Mouse (Mus musculus): ENCODE data around the gene Gm17018. TPM values are rescaled to one million over a fixed set of nuclear protein-coding genes. Genes with fewer than 3 reads are reported as not detected.
A peak's percentile ranks its signal among the peaks of the same experiment; 100 is the strongest.

Gm17018 gene
- polyA plus RNA-seq (2014; fragmentation: Nextera tagmentation; extraction: Ambion mirVana): 62.7 and 63.4 TPM in 2 replicates

DNA sequence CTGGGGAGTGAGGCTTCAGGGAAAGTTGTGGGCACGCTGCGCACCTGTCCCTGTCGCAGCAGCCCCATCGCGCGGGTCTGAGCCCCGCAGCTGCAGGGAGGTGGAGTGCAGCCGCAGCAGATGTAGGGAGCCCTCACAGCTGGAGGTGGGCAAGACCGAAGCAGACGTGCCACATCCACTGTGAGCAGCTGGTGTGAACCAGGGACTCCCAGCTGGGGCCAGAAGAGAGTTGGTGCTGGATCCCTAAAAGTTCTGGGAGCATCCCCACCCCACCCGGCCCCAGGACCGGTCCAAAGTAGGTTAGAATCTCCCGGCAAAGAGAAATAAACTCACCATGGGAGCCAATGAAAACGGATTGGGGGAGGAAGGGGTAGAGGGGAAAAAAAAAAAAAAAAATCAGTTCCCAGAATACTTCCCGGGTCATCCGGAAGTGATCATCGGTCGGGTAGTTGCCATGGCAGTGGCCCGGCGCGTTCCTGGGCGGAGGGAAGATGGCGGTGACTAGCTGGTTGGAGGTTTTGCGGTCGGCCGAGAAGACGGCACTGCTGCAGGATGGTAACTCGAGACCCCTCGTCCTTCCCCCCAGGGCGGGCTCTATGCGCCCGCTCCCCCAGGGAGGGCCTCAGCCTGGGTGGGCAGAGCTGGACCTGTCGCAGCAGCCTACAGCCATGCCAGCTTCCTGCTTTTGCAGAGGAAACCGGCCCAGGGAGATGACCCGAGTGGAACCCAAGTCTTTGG lies at the start of gene Gm17018, which contains the start of gene Poll:
TSS of gene Gm17018 (plus strand) at position 463 of the 738 bp plus-strand sequence.
TSS of gene Poll (minus strand) at position 379 of the 738 bp plus-strand sequence.
- peak within 1 kb of the TSS; percentile 63 for H3K4me3 ChIP-seq (ENCODE audit: low read depth, low read length)
- ATAC-seq (ENCODE audit: low FRiP score) (peak; percentile 74), DNase-seq (ENCODE audit: low spot score) (peak; percentile 87)
- peak within 1 kb of the TSS; percentile 80 for H3K9ac ChIP-seq (ENCODE audit: low read depth, low read length)
- no peaks in the 10 kb centered on the region for H3K27me3 ChIP-seq (ENCODE audit: control insufficient read depth, insufficient read depth, low read length)
- H3K4me2 ChIP-seq (replicated peaks; ENCODE audit: low read depth, low read length): peak within 1 kb of the TSS; percentile 94
- no peaks in the 10 kb centered on the region for H3K9me3 ChIP-seq (ENCODE audit: control insufficient read depth, low read length)
- no peaks in the 10 kb centered on the region for H3K4me1 ChIP-seq (replicated peaks; ENCODE audit: control insufficient read depth, insufficient read depth, low read length)
- WGBS: under 1% methylated on average over 34 of the region's 35 CpGs
- H3K27ac ChIP-seq (ENCODE audit: low read depth, low read length): peak within 1 kb of the TSS; percentile 37
- H3K36me3 ChIP-seq (ENCODE audit: control insufficient read depth, insufficient read depth, low read length): no peaks in the 10 kb centered on the region

DNA sequence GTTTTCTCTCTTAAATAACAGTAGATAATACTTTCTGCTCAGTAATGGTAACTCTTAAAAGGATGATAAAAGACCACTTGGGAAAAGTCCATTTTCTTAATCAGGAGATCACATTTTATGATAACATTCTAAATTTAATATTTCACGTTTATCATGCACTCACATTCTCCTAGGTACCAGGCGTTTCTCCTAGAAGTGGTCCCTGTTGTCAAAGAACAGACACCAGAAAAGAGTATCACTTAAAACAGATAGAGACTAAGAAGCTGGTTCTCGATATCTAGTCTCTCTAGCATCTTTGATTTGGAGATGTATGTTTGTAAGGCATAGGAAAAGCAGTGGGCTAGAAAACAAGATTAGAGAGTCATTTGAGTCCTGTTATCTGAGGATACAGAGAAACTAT lies 49.7 kb upstream of the Gm17018 start:
- DNase-seq (ENCODE audit: low spot score) (no peak), ATAC-seq (ENCODE audit: low FRiP score) (no peak)
- 85% methylated on average over 3 of the region's 3 CpGs for WGBS
- H3K36me3 ChIP-seq (ENCODE audit: control insufficient read depth, insufficient read depth, low read length): no peaks in the 10 kb centered on the region; the same call in 1 of the 2 replicates
- no peaks in the 10 kb centered on the region for H3K9me3 ChIP-seq (ENCODE audit: control insufficient read depth, low read length)
- no peaks in the 10 kb centered on the region for H3K27me3 ChIP-seq (ENCODE audit: control insufficient read depth, insufficient read depth, low read length)
- H3K4me3 ChIP-seq (ENCODE audit: low read depth, low read length): no peak overlapping the region
- no peak overlapping the region for H3K4me2 ChIP-seq (replicated peaks; ENCODE audit: low read depth, low read length)
- H3K4me1 ChIP-seq (replicated peaks; ENCODE audit: control insufficient read depth, insufficient read depth, low read length): no peaks in the 10 kb centered on the region
- H3K27ac ChIP-seq (ENCODE audit: low read depth, low read length): no peak overlapping the region
- no peak overlapping the region for H3K9ac ChIP-seq (ENCODE audit: low read depth, low read length)

DNA sequence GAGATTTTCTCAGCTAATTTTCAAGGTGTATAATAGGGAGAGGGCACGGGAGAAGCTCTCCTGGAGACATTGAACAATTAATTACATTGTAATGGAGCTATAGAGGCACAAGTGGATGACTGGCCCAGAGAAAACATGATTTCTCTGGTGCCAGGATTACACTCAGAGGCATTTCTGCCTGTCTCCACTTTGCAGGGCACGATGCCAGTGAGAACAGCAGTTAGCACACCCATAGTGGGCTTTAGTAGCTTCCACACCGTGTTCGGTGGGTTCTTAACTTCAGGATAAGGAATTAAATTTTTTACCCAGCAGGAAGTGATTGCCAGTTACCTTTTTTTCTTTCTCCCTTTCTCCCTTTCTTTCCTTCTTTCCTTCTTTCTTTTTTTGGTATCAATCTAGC lies 49.0 kb upstream of the Gm17018 start:
- 87% methylated on average over 4 of the region's 4 CpGs for WGBS
- ATAC-seq (ENCODE audit: low FRiP score): no peak

DNA sequence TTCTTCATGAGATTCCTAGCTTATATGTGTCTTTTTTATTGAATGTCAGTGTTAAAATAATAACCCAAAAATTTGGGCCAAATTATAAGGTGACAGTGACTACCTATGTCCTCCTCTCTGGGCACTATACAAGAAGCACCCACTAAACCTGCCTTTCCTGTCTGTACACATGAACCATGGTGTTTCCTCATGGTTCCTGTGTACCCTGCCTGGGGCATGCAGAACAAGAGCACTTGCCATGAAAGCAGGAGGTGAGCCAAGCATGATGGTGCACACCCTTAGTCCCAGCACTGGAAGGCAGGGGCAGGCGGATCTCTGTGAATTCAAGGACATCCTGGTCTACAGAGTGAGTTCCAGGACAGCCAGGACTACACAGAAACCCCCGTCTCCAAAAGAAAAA lies 45.1 kb upstream of the Gm17018 start:
- 79% methylated on average over 2 of the region's 2 CpGs for WGBS
- H3K36me3 ChIP-seq (ENCODE audit: control insufficient read depth, insufficient read depth, low read length): no peaks in the 10 kb centered on the region; the same call in 1 of the 2 replicates

More for the DNA sequence above, 49.0 kb upstream of the Gm17018 start:
- Histone ChIP-seq H3K9me3 (ENCODE audit: control insufficient read depth, low read length) (no peaks in the 10 kb centered on the region), H3K27me3 (ENCODE audit: control insufficient read depth, insufficient read depth, low read length) (no peaks in the 10 kb centered on the region), H3K4me2 (replicated peaks; ENCODE audit: low read depth, low read length) (no peak overlapping the region), H3K36me3 (ENCODE audit: control insufficient read depth, insufficient read depth, low read length) (no peaks in the 10 kb centered on the region; the same call in 1 of the 2 replicates), H3K4me1 (replicated peaks; ENCODE audit: control insufficient read depth, insufficient read depth, low read length) (no peaks in the 10 kb centered on the region), H3K27ac (ENCODE audit: low read depth, low read length) (no peak overlapping the region), H3K9ac (ENCODE audit: low read depth, low read length) (no peak overlapping the region), H3K4me3 (ENCODE audit: low read depth, low read length) (no peak overlapping the region)
- DNase-seq (ENCODE audit: low spot score): no peak

DNA sequence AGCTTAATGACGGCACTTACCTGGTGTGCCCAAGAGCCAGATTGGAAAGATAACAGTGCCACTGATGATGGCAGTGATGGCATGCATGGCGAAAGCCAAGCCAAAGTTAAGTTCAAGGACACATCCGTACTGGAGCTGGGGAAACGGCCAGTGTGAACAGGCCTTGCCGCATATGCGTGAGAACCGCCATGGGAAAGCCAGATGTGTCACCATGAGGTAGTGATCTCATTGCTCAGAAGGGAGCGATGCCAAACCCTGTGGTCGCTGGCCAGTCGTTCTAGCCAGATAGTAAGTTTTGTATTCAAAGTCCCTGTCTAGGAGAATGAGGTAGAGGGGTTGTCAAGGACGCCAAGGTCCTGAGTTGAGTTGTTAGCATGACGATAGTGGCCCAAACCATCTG lies 44.2 kb upstream of the Gm17018 start:
- Histone ChIP-seq H3K36me3 (ENCODE audit: control insufficient read depth, insufficient read depth, low read length) (no peaks in the 10 kb centered on the region; the same call in 1 of the 2 replicates), H3K9me3 (ENCODE audit: control insufficient read depth, low read length) (no peaks in the 10 kb centered on the region), H3K27ac (ENCODE audit: low read depth, low read length) (no peak overlapping the region), H3K9ac (ENCODE audit: low read depth, low read length) (no peak overlapping the region), H3K4me1 (replicated peaks; ENCODE audit: control insufficient read depth, insufficient read depth, low read length) (no peaks in the 10 kb centered on the region), H3K4me2 (replicated peaks; ENCODE audit: low read depth, low read length) (no peak overlapping the region), H3K4me3 (ENCODE audit: low read depth, low read length) (no peak overlapping the region), H3K27me3 (ENCODE audit: control insufficient read depth, insufficient read depth, low read length) (no peaks in the 10 kb centered on the region)
- 96% methylated on average over 12 of the region's 12 CpGs for whole genome bisulfite sequencing
- DNase-seq (ENCODE audit: low spot score) (no peak), ATAC-seq (ENCODE audit: low FRiP score) (no peak)

More for the DNA sequence above, 45.1 kb upstream of the Gm17018 start:
- no peak for ATAC-seq (ENCODE audit: low FRiP score)
- Histone ChIP-seq H3K4me1 (replicated peaks; ENCODE audit: control insufficient read depth, insufficient read depth, low read length) (no peaks in the 10 kb centered on the region), H3K27me3 (ENCODE audit: control insufficient read depth, insufficient read depth, low read length) (no peaks in the 10 kb centered on the region), H3K4me3 (ENCODE audit: low read depth, low read length) (no peak overlapping the region), H3K9me3 (ENCODE audit: control insufficient read depth, low read length) (no peaks in the 10 kb centered on the region), H3K4me2 (replicated peaks; ENCODE audit: low read depth, low read length) (no peak overlapping the region), H3K9ac (ENCODE audit: low read depth, low read length) (no peak overlapping the region), H3K27ac (ENCODE audit: low read depth, low read length) (no peak overlapping the region)
- DNase-seq (ENCODE audit: low spot score): no peak

DNA sequence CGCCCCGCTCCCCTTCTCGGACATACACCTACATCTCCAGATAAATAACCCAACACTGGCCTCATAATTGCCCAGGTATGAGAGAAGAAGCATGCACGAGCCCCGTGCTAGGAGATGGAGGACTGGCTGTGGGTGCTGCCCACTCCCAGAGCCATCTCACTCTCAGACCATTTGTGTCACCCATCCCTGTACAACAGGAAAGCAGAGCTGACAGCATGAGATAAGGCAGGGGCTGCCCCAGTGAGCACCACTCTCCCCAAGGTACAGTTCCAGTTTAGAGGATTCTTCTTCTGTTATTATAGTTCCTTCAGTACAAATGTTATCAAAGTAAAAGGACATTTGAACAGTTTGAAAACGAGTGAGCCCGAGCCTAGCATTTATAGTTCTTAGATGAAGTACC lies 33.0 kb upstream of the Gm17018 start:
- Histone ChIP-seq H3K27me3 (ENCODE audit: control insufficient read depth, insufficient read depth, low read length) (no peaks in the 10 kb centered on the region), H3K4me2 (replicated peaks; ENCODE audit: low read depth, low read length) (no peak overlapping the region), H3K36me3 (ENCODE audit: control insufficient read depth, insufficient read depth, low read length) (no peaks in the 10 kb centered on the region), H3K9me3 (ENCODE audit: control insufficient read depth, low read length) (no peaks in the 10 kb centered on the region), H3K9ac (ENCODE audit: low read depth, low read length) (no peak overlapping the region), H3K4me3 (ENCODE audit: low read depth, low read length) (no peak overlapping the region), H3K27ac (ENCODE audit: low read depth, low read length) (no peak overlapping the region), H3K4me1 (replicated peaks; ENCODE audit: control insufficient read depth, insufficient read depth, low read length) (no peaks in the 10 kb centered on the region)
- 92% methylated on average over 7 of the region's 7 CpGs for WGBS
- ATAC-seq (ENCODE audit: low FRiP score): no peak
- DNase-seq (ENCODE audit: low spot score): no peak

DNA sequence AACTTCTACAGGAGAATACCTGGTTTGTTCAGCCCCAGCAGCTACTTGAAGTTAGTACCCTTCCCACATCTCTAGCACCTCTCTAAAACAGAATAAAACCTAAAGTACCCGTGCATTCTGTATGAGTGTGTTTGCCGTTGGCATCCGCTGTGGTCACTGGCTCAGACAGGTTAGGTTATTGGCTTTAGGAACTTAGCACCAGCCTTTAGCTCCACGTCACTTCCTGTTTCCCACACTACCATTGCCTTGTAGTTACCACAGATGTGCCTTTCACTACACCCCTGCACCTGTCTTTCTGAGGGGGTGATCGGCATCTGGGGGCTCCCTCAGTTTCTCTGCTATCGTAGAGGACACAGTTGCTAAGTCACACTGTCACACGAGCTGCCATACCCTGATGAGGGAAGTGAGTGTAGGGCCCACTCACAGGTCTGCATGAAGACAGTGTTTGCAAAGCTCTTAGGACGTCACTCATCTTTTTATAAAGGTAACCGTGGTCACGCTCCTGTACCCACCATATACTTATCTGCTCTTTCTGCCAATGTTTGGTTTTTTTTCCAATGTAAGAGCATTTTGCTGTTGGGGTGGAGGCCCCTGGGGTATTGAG lies 32.4 kb upstream of the Gm17018 start:
- Histone ChIP-seq H3K4me1 (replicated peaks; ENCODE audit: control insufficient read depth, insufficient read depth, low read length) (no peaks in the 10 kb centered on the region), H3K9me3 (ENCODE audit: control insufficient read depth, low read length) (no peaks in the 10 kb centered on the region), H3K27me3 (ENCODE audit: control insufficient read depth, insufficient read depth, low read length) (no peaks in the 10 kb centered on the region), H3K27ac (ENCODE audit: low read depth, low read length) (no peak overlapping the region), H3K4me3 (ENCODE audit: low read depth, low read length) (no peak overlapping the region), H3K36me3 (ENCODE audit: control insufficient read depth, insufficient read depth, low read length) (no peaks in the 10 kb centered on the region), H3K9ac (ENCODE audit: low read depth, low read length) (no peak overlapping the region), H3K4me2 (replicated peaks; ENCODE audit: low read depth, low read length) (no peak overlapping the region)
- 92% methylated on average over 10 of the region's 10 CpGs for WGBS
- DNase-seq (ENCODE audit: low spot score) (no peak), ATAC-seq (ENCODE audit: low FRiP score) (no peak)

DNA sequence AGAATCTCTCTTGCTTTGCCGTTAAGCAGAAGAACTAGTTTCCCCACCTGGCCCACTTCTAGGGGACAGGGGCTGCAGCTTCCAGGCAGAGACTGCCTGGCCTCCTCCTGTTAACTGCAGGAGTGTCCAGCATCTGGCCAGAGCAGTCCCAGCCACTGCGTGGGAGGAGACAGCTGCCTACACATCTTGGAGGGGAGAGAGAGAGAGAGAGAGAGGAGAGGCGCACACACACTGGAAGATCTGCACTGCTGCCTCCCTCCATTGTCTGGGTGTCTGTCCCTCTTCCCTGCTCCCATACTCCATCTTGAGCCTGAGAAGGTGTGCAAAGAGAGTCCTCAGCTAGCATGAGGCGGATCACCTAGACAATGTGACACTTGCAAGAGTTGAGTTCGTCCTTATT lies 31.1 kb upstream of the Gm17018 start:
- 80% methylated on average over 5 of the region's 5 CpGs for WGBS

More for the DNA sequence above, 31.1 kb upstream of the Gm17018 start:
- H3K4me2 ChIP-seq (replicated peaks; ENCODE audit: low read depth, low read length): no peak overlapping the region
- no peaks in the 10 kb centered on the region for H3K9me3 ChIP-seq (ENCODE audit: control insufficient read depth, low read length)
- DNase-seq (ENCODE audit: low spot score): no peak
- H3K9ac ChIP-seq (ENCODE audit: low read depth, low read length): no peak overlapping the region
- H3K4me3 ChIP-seq (ENCODE audit: low read depth, low read length): no peak overlapping the region
- ATAC-seq (ENCODE audit: low FRiP score): no peak
- H3K36me3 ChIP-seq (ENCODE audit: control insufficient read depth, insufficient read depth, low read length): no peaks in the 10 kb centered on the region
- no peak overlapping the region for H3K27ac ChIP-seq (ENCODE audit: low read depth, low read length)
- no peaks in the 10 kb centered on the region for H3K27me3 ChIP-seq (ENCODE audit: control insufficient read depth, insufficient read depth, low read length)
- no peaks in the 10 kb centered on the region for H3K4me1 ChIP-seq (replicated peaks; ENCODE audit: control insufficient read depth, insufficient read depth, low read length)
